Mouse (Mus musculus) monocyte, adult 5-6 weeks (primary cell): ENCODE data around the gene Dpm3. TPM values are rescaled to one million over a fixed set of nuclear protein-coding genes. Genes with fewer than 3 reads are reported as not detected.

Source experiments
- ATAC-seq: fragments of 153-309, 156-312 bp; replicated peaks from 2 replicates; pipeline ENCODE4 v1.8.0; 2017; ENCODE audit warnings: mild to moderate bottlenecking; ENCODE audit not compliant: low TSS enrichment, insufficient number of reproducible peaks, severe bottlenecking, poor library complexity, low FRiP score
- total RNA-seq: library from RNA; stranded (forward); fragments of 200-1000, 200-491, 200-594 nt; gene quantifications from 3 replicates; pipeline ENCODE4 v1.2.3, GENCODE M21; 2017

Gene Dpm3
- total RNA-seq, 1 experiment from 2014 or later: 67.3 TPM

- no peak for ATAC-seq
Measured at GRCm38 (mm10) chr3:89229276-89229675, 29.9 kb upstream of the Dpm3 start.

- no peak for ATAC-seq
Measured at GRCm38 (mm10) chr3:89230561-89230960, 28.6 kb upstream of the Dpm3 start.

GRCm38 (mm10) chr3:89231345-89231744 lies 27.8 kb upstream of the Dpm3 start:
- ATAC-seq: no peak

- ATAC-seq: no peak
Measured at GRCm38 (mm10) chr3:89231772-89232275, 27.3 kb upstream of the Dpm3 start.

GRCm38 (mm10) chr3:89232614-89233013 lies 26.5 kb upstream of the Dpm3 start:
- no peak for ATAC-seq

GRCm38 (mm10) chr3:89233562-89234110 lies 25.5 kb upstream of the Dpm3 start:
- ATAC-seq: peak; percentile 63

GRCm38 (mm10) chr3:89236516-89236915 lies 22.6 kb upstream of the Dpm3 start:
- no peak for ATAC-seq

- ATAC-seq: no peak
Measured at GRCm38 (mm10) chr3:89237682-89238081, 21.5 kb upstream of the Dpm3 start.

GRCm38 (mm10) chr3:89238494-89238893 lies 20.7 kb upstream of the Dpm3 start:
- ATAC-seq: no peak

GRCm38 (mm10) chr3:89242331-89242895 lies 16.7 kb upstream of the Dpm3 start:
- peak; percentile 58 for ATAC-seq

GRCm38 (mm10) chr3:89243609-89244008 lies 15.5 kb upstream of the Dpm3 start:
- peak; percentile 32 for ATAC-seq

GRCm38 (mm10) chr3:89244158-89244981 lies 14.8 kb upstream of the Dpm3 start:
- ATAC-seq: no peak

GRCm38 (mm10) chr3:89244982-89245687 lies 14.0 kb upstream of the Dpm3 start:
- ATAC-seq: no peak

- ATAC-seq: no peak
Measured at GRCm38 (mm10) chr3:89245688-89246171, 13.4 kb upstream of the Dpm3 start, which contains the start of gene Krtcap2. Krtcap2 (plus strand) TSS chr3:89245966.

GRCm38 (mm10) chr3:89246261-89247100 lies 12.7 kb upstream of the Dpm3 start, which contains the start of gene Trim46:
Trim46 (minus strand) TSS chr3:89246309.
- ATAC-seq: peak; percentile 76

- ATAC-seq: no peak
Measured at GRCm38 (mm10) chr3:89247466-89247865, 11.7 kb upstream of the Dpm3 start.

GRCm38 (mm10) chr3:89250435-89251040 lies 8.6 kb upstream of the Dpm3 start:
- ATAC-seq: 0 out of 2 replicates have a peak, but pooled peaks have one; percentile 13
